19 mouse cellular contexts compared by ENCODE assay signal in genomic region chr10:19397396-19397795, GRCm38 (mm10). TPM values are rescaled to one million over a fixed set of nuclear protein-coding genes. Genes with fewer than 3 reads are reported as not detected.
DNase-seq lines count a peak whose midpoint lies in the region; ATAC-seq and TF ChIP-seq lines count a peak whose summit lies in the region.
"Had no signal": no experiment of that assay in that cellular context is flagged by ENCODE, and none has a peak within 500 bp of the region (broad histone marks: within the 10 kb centered on the region; RNA-seq: fewer than 3 reads in every experiment).

No protein-coding gene starts in this region.

- no peaks in the 10 kb centered on the region for H3K36me3 ChIP-seq in hindbrain, embryonic 12.5 days
- no peaks in the 10 kb centered on the region for H3K36me3 ChIP-seq in hindbrain, embryonic 10.5 days
- H3K36me3 ChIP-seq in forebrain, embryonic 15.5 days: no peaks in the 10 kb centered on the region
- no peaks in the 10 kb centered on the region for H3K36me3 ChIP-seq in liver, embryonic 14.5 days (replicated peaks; ENCODE audit: control insufficient read depth, insufficient read depth, low read depth)
- H3K36me3 ChIP-seq in midbrain, postnatal 0 days (ENCODE audit: insufficient read depth, low read length): no peaks in the 10 kb centered on the region
- no peaks in the 10 kb centered on the region for H3K36me3 ChIP-seq in embryonic facial prominence, embryonic 10.5 days (replicated peaks)
- H3K36me3 ChIP-seq: heart, embryonic 15.5 days; kidney, embryonic 15.5 days had no signal

- TF ChIP-seq CTCF in liver, embryonic 14.5 days (IDR thresholded peaks at IDR 0.05; ENCODE audit: low read depth): no peak
- no peak for TF ChIP-seq CTCF in midbrain, postnatal 0 days (IDR thresholded peaks at IDR 0.05)

- 64% methylated on average over 12 of the region's 12 CpGs for WGBS in hindbrain, embryonic 12.5 days
- WGBS in hindbrain, embryonic 10.5 days: 75% methylated on average over 12 of the region's 12 CpGs
- WGBS in forebrain, embryonic 15.5 days: 70% methylated on average over 12 of the region's 12 CpGs
- WGBS in liver, embryonic 14.5 days (ENCODE audit: insufficient replicate concordance): 19% methylated on average over 12 of the region's 12 CpGs
- WGBS in midbrain, postnatal 0 days: 46% methylated on average over 12 of the region's 12 CpGs
- WGBS in embryonic facial prominence, embryonic 10.5 days: 87% methylated on average over 12 of the region's 12 CpGs

- no peak overlapping the region for H3K9ac ChIP-seq in hindbrain, embryonic 12.5 days
- H3K9ac ChIP-seq in forebrain, embryonic 15.5 days (replicated peaks): 0 out of 2 replicates have a peak overlapping the region, but pooled peaks have one; percentile 8
- no peak overlapping the region for H3K9ac ChIP-seq in liver, embryonic 14.5 days (replicated peaks)
- H3K9ac ChIP-seq in midbrain, postnatal 0 days (replicated peaks; ENCODE audit: low read length, poor library complexity, severe bottlenecking): no peak overlapping the region
- H3K9ac ChIP-seq: heart, embryonic 15.5 days; kidney, embryonic 15.5 days; lung, embryonic 14.5 days had no signal

- peaks cover 12% of the 10 kb centered on the region for H3K4me1 ChIP-seq in hindbrain, embryonic 12.5 days
- H3K4me1 ChIP-seq in hindbrain, embryonic 10.5 days (replicated peaks): peaks cover 29% of the 10 kb centered on the region
- peaks cover 24% of the 10 kb centered on the region for H3K4me1 ChIP-seq in forebrain, embryonic 15.5 days
- peaks cover 0 to 5% of the 10 kb centered on the region in 2 experiments; a peak in 1 of 4 replicates for H3K4me1 ChIP-seq in liver, embryonic 14.5 days (replicated peaks; ENCODE audit: control insufficient read depth in 2 of 2, insufficient read depth in 2 of 2, low read length in 1 of 2)
- peaks cover 4% of the 10 kb centered on the region; the same call in 1 of the 2 replicates for H3K4me1 ChIP-seq in midbrain, postnatal 0 days (ENCODE audit: insufficient read depth, low read length)
- H3K4me1 ChIP-seq in embryonic facial prominence, embryonic 10.5 days: peaks cover 14% of the 10 kb centered on the region
- H3K4me1 ChIP-seq: heart, embryonic 15.5 days had no signal

- H3K27me3 ChIP-seq in hindbrain, embryonic 12.5 days: peaks cover 26% of the 10 kb centered on the region
- H3K27me3 ChIP-seq in hindbrain, embryonic 10.5 days (ENCODE audit: insufficient read depth, poor library complexity, severe bottlenecking): peaks cover 57% of the 10 kb centered on the region
- H3K27me3 ChIP-seq in forebrain, embryonic 15.5 days: 0 out of 2 replicates have a peak, but pooled peaks cover 4% of the 10 kb centered on the region
- H3K27me3 ChIP-seq in liver, embryonic 14.5 days (ENCODE audit: control insufficient read depth, insufficient read depth, low read length): no peaks in the 10 kb centered on the region
- no peaks in the 10 kb centered on the region for H3K27me3 ChIP-seq in midbrain, postnatal 0 days (ENCODE audit: insufficient read depth, low read length)
- H3K27me3 ChIP-seq in embryonic facial prominence, embryonic 10.5 days (replicated peaks; ENCODE audit: low read depth, poor library complexity, severe bottlenecking): peaks cover 34% of the 10 kb centered on the region
- H3K27me3 ChIP-seq: heart, embryonic 15.5 days had no signal

- TF ChIP-seq EP300 in liver, embryonic 14.5 days (IDR thresholded peaks at IDR 0.05; ENCODE audit: low read depth): peak; percentile 44; the same call in 1 of the 2 replicates

- ATAC-seq in hindbrain, embryonic 12.5 days (ENCODE audit: low FRiP score): no peak
- ATAC-seq in forebrain, embryonic 15.5 days (replicated peaks): 0 out of 2 replicates have a peak, but pooled peaks have one; percentile 24
- peak; percentile 97 for ATAC-seq in liver, embryonic 14.5 days (ENCODE audit: insufficient read depth)
- ATAC-seq in midbrain, postnatal 0 days (ENCODE audit: low FRiP score): peak; percentile 70
- ATAC-seq: inflammation-experienced regulatory T-cells, adult 6 months had no signal

- H3K4me2 ChIP-seq in hindbrain, embryonic 12.5 days (replicated peaks): peak overlapping the region; percentile 18
- H3K4me2 ChIP-seq in forebrain, embryonic 15.5 days (replicated peaks): peak overlapping the region; percentile 29; the same call in 1 of the 2 replicates
- H3K4me2 ChIP-seq in liver, embryonic 14.5 days (ENCODE audit: low read depth): no peak overlapping the region
- peak overlapping the region; percentile 36 for H3K4me2 ChIP-seq in midbrain, postnatal 0 days (ENCODE audit: low read depth, low read length, poor library complexity, severe bottlenecking)
- H3K4me2 ChIP-seq: heart, embryonic 15.5 days; kidney, embryonic 15.5 days; lung, embryonic 14.5 days had no signal

- H3K9me3 ChIP-seq in hindbrain, embryonic 12.5 days (replicated peaks): no peaks in the 10 kb centered on the region
- H3K9me3 ChIP-seq in hindbrain, embryonic 10.5 days: no peaks in the 10 kb centered on the region
- no peaks in the 10 kb centered on the region for H3K9me3 ChIP-seq in forebrain, embryonic 15.5 days
- H3K9me3 ChIP-seq in liver, embryonic 14.5 days (ENCODE audit: control insufficient read depth, low read length): no peaks in the 10 kb centered on the region
- H3K9me3 ChIP-seq in midbrain, postnatal 0 days (ENCODE audit: low read length): no peaks in the 10 kb centered on the region
- no peaks in the 10 kb centered on the region for H3K9me3 ChIP-seq in embryonic facial prominence, embryonic 10.5 days
- H3K9me3 ChIP-seq: heart, embryonic 15.5 days; kidney, embryonic 15.5 days had no signal

- H3K27ac ChIP-seq in hindbrain, embryonic 12.5 days: peak overlapping the region; percentile 46; the same call in 1 of the 2 replicates
- no peak overlapping the region for H3K27ac ChIP-seq in hindbrain, embryonic 10.5 days
- H3K27ac ChIP-seq in forebrain, embryonic 15.5 days (replicated peaks): 0 out of 2 replicates have a peak overlapping the region, but pooled peaks have one; percentile 34
- H3K27ac ChIP-seq in liver, embryonic 14.5 days: no peak overlapping the region
- no peak overlapping the region for H3K27ac ChIP-seq in midbrain, postnatal 0 days (ENCODE audit: low read depth, low read length)
- H3K27ac ChIP-seq in embryonic facial prominence, embryonic 10.5 days (replicated peaks): no peak overlapping the region
- H3K27ac ChIP-seq: heart, embryonic 15.5 days; kidney, embryonic 15.5 days had no signal

- no peak for DNase-seq in hindbrain, embryonic 10.5 days (ENCODE audit: low spot score)
- peak; percentile 13 to 35 (median 27) for DNase-seq in liver, embryonic 14.5 days (ENCODE audit: low read depth in 3 of 3, low spot score in 3 of 3)
- DNase-seq in midbrain, postnatal 0 days (ENCODE audit: low spot score): peak; percentile 1
- DNase-seq in testis, postnatal 14 days (ENCODE audit: low spot score): no peak
- no peak for DNase-seq in right cerebral cortex, postnatal 4 days
- DNase-seq in embryonic facial prominence, embryonic 10.5 days (ENCODE audit: low spot score): no peak
- DNase-seq: adrenal gland, postnatal 25 days; cerebellum, adult 11 months; lung, embryonic 14.5 days; spleen, adult 18-20 months had no signal

- H3K4me3 ChIP-seq in hindbrain, embryonic 12.5 days: no peak overlapping the region
- H3K4me3 ChIP-seq in hindbrain, embryonic 10.5 days: no peak overlapping the region
- H3K4me3 ChIP-seq in forebrain, embryonic 15.5 days: no peak overlapping the region
- no peak overlapping the region for H3K4me3 ChIP-seq in liver, embryonic 14.5 days (ENCODE audit: insufficient read depth in 1 of 2, low read depth in 2 of 2, low read length in 2 of 2)
- no peak overlapping the region for H3K4me3 ChIP-seq in midbrain, postnatal 0 days (ENCODE audit: low read depth, low read length)
- no peak overlapping the region for H3K4me3 ChIP-seq in embryonic facial prominence, embryonic 10.5 days
- H3K4me3 ChIP-seq: heart, embryonic 15.5 days; kidney, embryonic 15.5 days had no signal

RNA-seq across cellular contexts. Expression of gene Olig3, which starts 41.1 kb away (rescaled TPM):
- 40.8 and 46.1 TPM in 2 replicates for polyA plus RNA-seq in hindbrain, embryonic 12.5 days (2016; fragmentation: Nextera tagmentation; extraction: Ambion mirVana)
- polyA plus RNA-seq in hindbrain, embryonic 10.5 days (2016; fragmentation: Nextera tagmentation; extraction: Ambion mirVana): 82.0 and 99.1 TPM in 2 replicates
- polyA plus RNA-seq in forebrain, embryonic 15.5 days (2015; fragmentation: Nextera tagmentation; extraction: Ambion mirVana): 0.99 and 1.6 TPM in 2 replicates
- not detected in 2 replicates for polyA plus RNA-seq in liver, embryonic 14.5 days (2012; rRNA removed)
- not detected in 2 replicates for polyA plus RNA-seq in liver, embryonic 14.5 days (2014; fragmentation: Nextera tagmentation; extraction: Ambion mirVana)
- total RNA-seq in midbrain, postnatal 0 days (2014; rRNA removed): 0.77 TPM in 1 of 2 replicates, not detected in the other
- not detected in 2 replicates for polyA plus RNA-seq in midbrain, postnatal 0 days (2015; fragmentation: Nextera tagmentation; extraction: Ambion mirVana)
- polyA plus RNA-seq in embryonic facial prominence, embryonic 10.5 days (2016; fragmentation: Nextera tagmentation; extraction: Ambion mirVana): 3.4 and 10.2 TPM in 2 replicates
- total RNA-seq: adrenal gland, postnatal 25 days; left cerebral cortex, postnatal 36 days; megakaryocyte, adult 5-6 weeks had no signal
- polyA plus RNA-seq: gonadal fat pad, adult 2 months; heart, embryonic 15.5 days; inflammation-experienced regulatory T-cells, adult 6 months; kidney, embryonic 15.5 days; lung, embryonic 14.5 days; stomach, embryonic 16.5 days had no signal

Comparison
In these comparisons a context has a peak if more than half of its experiments do, and no peak if none do; other contexts are left out.
1. H3K27ac ChIP-seq: peak in hindbrain, embryonic 12.5 days (single experiment) and forebrain, embryonic 15.5 days (single experiment); none in hindbrain, embryonic 10.5 days (single experiment), liver, embryonic 14.5 days (single experiment), midbrain, postnatal 0 days (single experiment) and embryonic facial prominence, embryonic 10.5 days (single experiment).
2. DNase-seq: peak in liver, embryonic 14.5 days (3 of 3) and midbrain, postnatal 0 days (single experiment); none in hindbrain, embryonic 10.5 days (single experiment), testis, postnatal 14 days (single experiment), right cerebral cortex, postnatal 4 days (single experiment) and embryonic facial prominence, embryonic 10.5 days (single experiment).